Mouse (Mus musculus): ENCODE results near the gene 1700011L22Rik.

1700011L22Rik gene

GRCm38 (mm10) chr8:79248470-79248869 is at the start of gene 1700011L22Rik:
Gene 1700011L22Rik (minus strand): TSS chr8:79248570.
- DNase-seq (ENCODE audit: low spot score in 2 of 2) = no peak

GRCm38 (mm10) chr8:79297763-79298162 is 49.4 kb upstream of the 1700011L22Rik start:
- peak; percentile 56 to 71 for DNase-seq (ENCODE audit: low spot score in 2 of 2)

DNA sequence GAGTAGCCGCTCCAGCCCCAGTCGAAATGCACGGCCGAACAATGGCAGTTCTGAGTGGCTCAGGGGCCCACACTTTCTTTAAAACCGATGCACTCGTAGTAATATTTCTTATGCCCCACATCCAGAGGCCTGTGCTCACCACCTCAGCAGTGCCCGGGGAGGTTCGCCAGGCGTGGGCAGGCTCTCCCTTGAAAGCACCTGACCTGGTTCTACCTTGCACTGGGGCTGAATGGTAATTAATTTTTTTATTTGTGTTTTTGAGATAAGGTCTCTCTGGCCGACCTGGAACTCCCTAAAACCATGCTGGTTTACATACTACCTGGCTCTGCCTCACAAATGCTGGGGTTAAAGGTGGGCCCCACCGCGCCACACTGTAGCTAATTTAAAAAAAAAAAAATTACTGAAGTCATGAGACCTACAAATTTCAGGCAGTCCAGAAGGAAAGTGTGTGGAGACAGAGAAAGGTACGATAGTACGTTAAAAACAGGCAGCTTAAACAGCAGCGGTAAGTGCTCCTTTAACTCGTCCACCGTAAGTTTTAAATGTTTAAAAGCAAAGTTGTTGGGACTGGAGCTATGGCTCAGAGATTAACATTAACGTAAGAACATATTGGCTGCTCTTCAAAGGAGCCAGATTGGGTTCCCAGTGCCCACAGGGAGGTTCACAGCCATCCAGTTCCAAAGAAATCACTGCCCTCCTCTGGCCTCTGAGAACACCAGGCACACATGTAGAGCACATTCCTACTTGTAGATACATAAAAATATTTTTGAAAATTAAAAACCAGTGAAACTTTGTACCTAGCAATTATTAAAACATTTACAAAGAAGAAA is 47.1 kb upstream of the 1700011L22Rik start:
- no peak for DNase-seq (ENCODE audit: low spot score in 2 of 2)

GRCm38 (mm10) chr8:79294610-79295275 is 46.4 kb upstream of the 1700011L22Rik start, which contains the start of gene Mmaa:
Gene Mmaa (minus strand): TSS chr8:79294937.
- DNase-seq (ENCODE audit: low spot score in 2 of 2) = peak; percentile 94 to 96

DNA sequence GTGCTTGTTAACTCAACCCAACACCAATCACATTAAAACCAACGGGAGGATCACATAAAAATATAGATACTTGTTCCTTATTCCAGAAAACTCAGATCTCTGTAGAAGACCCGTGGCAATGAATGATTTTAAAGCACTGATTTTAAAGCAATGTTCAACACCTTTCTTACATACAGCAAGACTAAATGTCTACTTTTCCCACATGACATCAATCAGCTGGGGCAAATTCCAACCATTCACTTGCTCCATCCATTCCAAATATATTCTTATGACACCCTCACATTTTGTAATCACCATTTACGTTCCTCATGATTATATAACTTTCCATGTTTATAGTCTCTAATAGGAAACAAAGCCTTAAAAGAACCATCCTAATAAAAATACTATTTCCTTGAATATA is 45.5 kb upstream of the 1700011L22Rik start:
- DNase-seq (ENCODE audit: low spot score in 2 of 2) = no peak

DNA sequence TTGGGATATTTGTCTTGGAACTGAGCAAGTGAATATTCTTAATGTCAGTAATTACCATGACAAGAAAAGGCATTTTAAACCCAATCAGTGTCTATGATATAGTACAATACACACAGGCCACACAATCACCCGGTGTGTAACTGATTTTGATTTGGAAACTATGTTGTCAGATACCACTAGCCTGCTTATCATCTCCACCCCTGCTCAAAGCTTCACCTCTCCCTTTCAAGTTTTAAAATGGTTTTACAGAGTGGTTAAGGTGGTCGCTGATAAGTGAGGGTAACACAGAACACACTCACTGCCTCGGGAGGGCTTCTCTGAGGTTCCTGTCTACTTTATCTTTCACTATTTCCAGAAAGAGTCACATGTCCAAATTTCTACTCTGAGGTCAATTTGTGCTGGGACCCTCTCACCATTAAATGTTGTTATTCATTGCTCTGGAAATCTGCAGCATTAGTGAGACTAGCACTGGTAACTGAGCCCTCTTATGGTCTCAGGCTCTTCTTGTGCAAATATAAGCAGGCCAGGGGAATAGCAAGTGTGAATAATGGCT is 44.4 kb upstream of the 1700011L22Rik start:
- no peak for DNase-seq (ENCODE audit: low spot score in 2 of 2)

DNA sequence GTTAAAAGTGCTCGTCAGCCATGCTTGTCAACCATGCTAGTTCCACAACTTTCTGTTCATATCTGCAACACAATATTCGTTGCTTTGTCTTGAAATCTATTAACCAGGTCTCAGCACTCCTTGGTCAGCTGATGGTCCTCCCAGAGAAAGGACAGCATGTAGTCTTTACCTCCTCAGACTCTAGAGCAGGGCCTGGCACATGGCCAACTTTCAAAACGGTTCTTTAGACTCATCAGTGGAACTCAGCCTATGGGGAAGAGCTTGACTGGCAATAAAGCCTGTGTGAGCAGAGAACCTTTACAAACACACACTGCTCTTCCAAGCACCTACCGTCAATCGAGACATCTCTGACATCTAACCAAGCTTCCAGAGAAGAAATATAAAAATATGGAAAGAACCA is 41.2 kb upstream of the 1700011L22Rik start:
- no peak for DNase-seq (ENCODE audit: low spot score in 2 of 2)

DNA sequence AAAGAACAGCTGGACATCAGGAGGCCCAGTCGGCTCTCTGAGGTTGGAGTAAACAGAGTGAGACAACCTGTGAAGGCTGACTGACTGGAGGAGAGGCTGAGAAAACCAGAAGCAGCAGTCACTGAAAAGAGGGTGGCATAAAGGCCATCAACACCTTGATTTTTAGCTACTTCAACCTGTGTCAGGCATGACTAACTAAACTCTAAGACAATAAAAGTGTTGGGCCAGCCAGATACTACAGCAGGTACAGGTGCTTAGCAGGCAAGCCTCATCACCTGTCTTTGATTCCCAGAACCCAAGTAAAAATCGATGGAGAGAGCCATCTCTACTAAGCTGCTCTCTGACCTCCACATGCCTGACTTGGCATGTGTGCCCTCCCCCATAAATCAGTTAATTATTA is 40.3 kb upstream of the 1700011L22Rik start:
- no peak for DNase-seq (ENCODE audit: low spot score in 2 of 2)

DNA sequence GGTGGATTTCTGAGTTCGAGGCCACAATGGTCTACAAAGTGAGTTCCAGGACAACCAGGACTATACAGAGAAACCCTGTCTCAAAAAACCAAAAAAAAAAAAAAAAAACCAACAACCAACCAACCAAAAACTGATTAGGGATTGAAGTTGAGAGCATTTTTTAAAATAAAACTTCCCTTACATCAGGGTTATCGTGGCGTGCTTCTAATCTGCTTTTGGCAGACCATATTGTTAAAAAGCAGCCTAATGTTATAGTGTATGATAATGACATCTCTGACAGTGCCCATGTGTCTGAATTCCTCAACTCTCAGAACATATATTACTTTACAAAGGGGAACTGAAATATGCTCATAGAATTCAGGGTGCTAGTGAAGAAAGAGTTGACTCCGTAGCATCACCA is 39.9 kb upstream of the 1700011L22Rik start:
- no peak for DNase-seq (ENCODE audit: low spot score in 2 of 2)

GRCm38 (mm10) chr8:79286424-79286823 is 38.1 kb upstream of the 1700011L22Rik start:
- no peak for DNase-seq (ENCODE audit: low spot score in 2 of 2)

DNA sequence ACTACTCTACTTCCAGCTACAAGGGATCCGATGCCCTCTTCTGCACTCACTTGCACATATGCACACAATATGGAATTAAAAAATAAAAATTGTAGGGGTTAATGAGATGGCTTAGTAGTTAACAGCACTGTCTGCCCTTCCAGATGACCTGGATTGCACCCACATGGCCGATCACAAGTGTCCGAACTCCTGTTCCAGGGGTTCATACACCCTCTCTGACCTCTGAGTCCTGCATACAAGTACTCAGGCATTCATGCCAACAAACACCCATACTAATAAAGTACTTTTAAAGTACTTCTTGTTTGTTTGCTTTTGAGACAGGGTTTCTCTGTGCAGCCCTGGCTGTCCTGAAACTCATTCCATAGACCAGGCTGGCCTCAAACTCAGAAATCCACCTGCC is 36.3 kb upstream of the 1700011L22Rik start:
- DNase-seq (ENCODE audit: low spot score in 2 of 2) = no peak

DNA sequence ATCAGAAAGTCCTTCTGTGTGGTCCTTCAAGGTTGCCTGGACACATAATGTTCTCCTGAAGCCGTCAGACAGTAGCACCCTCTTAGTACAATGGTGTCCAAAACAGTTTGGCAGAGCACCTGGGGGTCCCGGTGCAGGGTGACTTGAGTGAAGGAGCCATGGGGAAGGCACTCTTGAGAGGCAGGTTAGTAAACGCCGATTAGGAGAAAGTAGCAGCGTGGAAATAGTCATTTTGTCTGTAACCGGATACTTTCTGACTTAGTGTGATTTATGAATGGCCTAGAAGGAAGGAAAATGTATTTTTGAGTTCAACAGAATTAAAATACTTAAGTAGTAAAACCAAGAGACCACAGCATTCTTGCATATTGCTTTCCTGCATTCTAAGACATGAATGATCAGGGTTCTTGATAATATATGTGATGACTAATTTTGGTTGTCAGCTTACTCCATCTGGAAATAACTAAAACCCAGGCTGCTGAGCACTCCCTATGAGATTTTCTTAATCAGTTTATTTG is 33.1 kb upstream of the 1700011L22Rik start:
- no peak for DNase-seq (ENCODE audit: low spot score in 2 of 2)

GRCm38 (mm10) chr8:79277264-79277870 is 29.0 kb upstream of the 1700011L22Rik start:
- DNase-seq (ENCODE audit: low spot score in 2 of 2) = no peak

GRCm38 (mm10) chr8:79274940-79275339 is 26.6 kb upstream of the 1700011L22Rik start:
- no peak for DNase-seq (ENCODE audit: low spot score in 2 of 2)

DNA sequence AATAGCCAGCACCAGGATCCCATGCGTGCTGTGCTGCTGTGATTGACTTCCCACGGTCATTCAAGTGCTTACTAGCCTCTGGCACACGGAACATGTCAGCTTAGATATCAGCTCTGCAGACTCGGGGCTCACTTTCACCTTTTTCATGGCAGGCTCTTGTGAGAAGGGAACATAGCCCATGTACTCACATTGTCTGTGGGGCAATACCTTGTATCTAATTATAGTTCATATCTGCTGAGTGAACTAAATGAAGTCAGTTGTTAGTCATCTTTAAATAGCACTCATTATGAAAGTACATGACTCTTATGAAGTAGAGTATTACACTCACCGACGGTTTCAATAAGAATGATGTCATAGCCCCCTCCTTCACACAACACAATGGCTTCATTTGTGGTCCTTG is 25.4 kb upstream of the 1700011L22Rik start:
- no peak for DNase-seq (ENCODE audit: low spot score in 2 of 2)

DNA sequence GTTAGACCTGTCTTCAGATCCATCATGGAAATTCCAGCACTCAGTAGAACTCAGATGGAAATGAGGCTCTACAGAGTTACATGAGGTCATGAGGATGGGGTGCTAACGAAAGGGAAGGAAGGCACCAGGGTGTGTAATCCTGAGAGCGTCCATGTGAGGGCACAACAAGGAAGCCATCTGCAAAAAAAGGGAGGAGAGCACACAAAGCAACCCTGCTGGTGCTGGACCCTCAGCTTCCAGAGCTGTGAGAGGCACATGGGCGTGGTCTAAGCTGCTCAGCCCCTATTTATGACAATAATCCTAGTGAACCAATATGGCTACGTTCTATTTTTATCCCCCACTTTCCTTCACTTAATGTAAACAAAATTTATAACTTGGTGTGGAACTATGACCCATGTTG is 24.3 kb upstream of the 1700011L22Rik start:
- no peak for DNase-seq (ENCODE audit: low spot score in 2 of 2)

- no peak for DNase-seq (ENCODE audit: low spot score in 2 of 2)
Measured at GRCm38 (mm10) chr8:79268921-79269320, 20.6 kb upstream of the 1700011L22Rik start.

GRCm38 (mm10) chr8:79261920-79262319 is 13.6 kb upstream of the 1700011L22Rik start:
- DNase-seq (ENCODE audit: low spot score in 2 of 2) = no peak

DNA sequence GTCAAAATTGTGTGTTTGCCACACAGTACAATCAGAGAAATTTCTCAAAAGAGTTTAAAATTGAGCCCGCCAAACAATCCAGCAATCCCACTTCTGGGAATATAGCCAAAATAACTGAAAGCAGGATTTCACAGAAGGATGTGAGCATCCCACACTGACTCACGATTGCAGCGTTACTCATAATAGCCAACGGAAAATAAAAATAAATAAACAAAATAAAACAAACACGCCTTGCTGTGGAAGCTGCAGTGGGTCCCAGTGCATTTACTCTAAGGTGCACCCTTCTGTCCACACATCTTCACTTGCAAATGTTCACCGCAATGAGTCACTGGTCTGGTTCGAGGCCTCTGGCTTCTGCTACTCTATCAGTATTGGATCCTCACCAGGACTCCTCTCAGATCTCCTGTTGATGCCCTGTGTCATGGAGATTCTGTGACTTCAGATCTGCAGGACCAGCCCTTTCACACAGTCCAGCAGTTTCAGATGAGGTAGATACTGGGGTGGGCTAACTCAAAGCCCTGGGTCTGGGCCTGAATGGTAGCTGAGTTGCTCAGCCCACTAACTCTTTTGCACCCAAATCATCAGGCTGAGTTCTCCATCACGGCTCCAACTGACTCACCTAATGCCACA is 7.8 kb upstream of the 1700011L22Rik start:
- DNase-seq (ENCODE audit: low spot score in 2 of 2) = no peak

DNA sequence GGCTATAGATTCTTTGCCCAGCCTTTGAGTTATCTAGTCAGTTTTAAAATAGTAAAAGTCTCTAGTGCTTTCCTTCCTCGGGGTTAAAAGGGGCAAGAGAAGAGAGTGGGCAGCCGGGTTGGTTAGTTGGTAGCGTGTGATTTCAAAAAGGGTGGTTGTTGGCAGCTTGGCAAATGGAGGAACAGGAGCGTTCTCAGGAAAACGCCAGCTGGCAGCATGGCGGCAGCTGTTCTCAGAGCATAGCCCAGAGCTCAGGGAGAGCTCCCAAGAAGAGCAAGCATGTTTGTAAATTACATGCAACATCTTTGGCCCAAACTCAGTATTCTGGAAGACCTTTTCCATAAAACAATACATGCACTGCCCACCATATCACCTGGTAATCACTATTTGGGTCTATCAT is 5.4 kb upstream of the 1700011L22Rik start:
- DNase-seq (ENCODE audit: low spot score in 2 of 2) = no peak

- no peak for DNase-seq (ENCODE audit: low spot score in 2 of 2)
Measured at GRCm38 (mm10) chr8:79243422-79243821, 4.9 kb downstream of the 1700011L22Rik start.

GRCm38 (mm10) chr8:79239996-79240395 is 8.4 kb downstream of the 1700011L22Rik start:
- DNase-seq (ENCODE audit: low spot score in 2 of 2) = no peak
